Mouse (Mus musculus) G1E (cell line): ENCODE data around the gene Irgm1. TPM values are rescaled to one million over a fixed set of nuclear protein-coding genes. Genes with fewer than 3 reads are reported as not detected.

Experiments
- ATAC-seq: 2 replicates; pipeline ENCODE4 v1.8.0; 2016; ENCODE audit warnings: mild to moderate bottlenecking; ENCODE audit not compliant: insufficient number of reproducible peaks, poor library complexity, low FRiP score, severe bottlenecking; ENCODE audit errors: extremely low read depth
- DNase-seq: peaks from one replicate; pipeline ENCODE4 v3.0.0; 2012; ENCODE audit warnings: low spot score
- H3K27me3 ChIP-seq: 2 replicates; pipeline ENCODE4 v1.6.1; 2012; ENCODE audit warnings: mild to moderate bottlenecking, low read length, inconsistent platforms; ENCODE audit not compliant: insufficient read depth
- H3K36me3 ChIP-seq: replicated peaks from 2 replicates; pipeline ENCODE3; 2012; ENCODE audit warnings: mild to moderate bottlenecking, inconsistent platforms
- H3K4me1 ChIP-seq: 2 replicates; pipeline ENCODE4 v1.6.1; 2012; ENCODE audit warnings: low read depth, low read length, inconsistent platforms, mixed read lengths; ENCODE audit not compliant: insufficient read depth
- H3K4me3 ChIP-seq: 2 replicates; pipeline ENCODE4 v1.5.1; 2012; ENCODE audit warnings: low read depth, mild to moderate bottlenecking, inconsistent platforms, low read length, moderate library complexity, mixed read lengths
- H3K9me3 ChIP-seq: replicated peaks from 2 replicates; pipeline ENCODE4 v1.6.1; 2012; ENCODE audit warnings: inconsistent platforms
- CTCF ChIP-seq: IDR thresholded peaks from 2 replicates; pipeline ENCODE4 v1.5.1; 2012; ENCODE audit warnings: low read depth, low read length, inconsistent platforms, mixed read lengths
- GATA1 ChIP-seq: IDR thresholded peaks from 2 replicates; pipeline ENCODE4 v1.6.1; 2012; ENCODE audit warnings: borderline replicate concordance, low read length, inconsistent platforms, mixed read lengths
- GATA2 ChIP-seq: IDR thresholded peaks from 2 replicates; pipeline ENCODE4 v1.6.1; 2012; ENCODE audit warnings: low read depth, low read length, inconsistent platforms, borderline replicate concordance
- POLR2AphosphoS5 ChIP-seq: IDR thresholded peaks from 2 replicates; pipeline ENCODE4 v1.6.1; 2012; ENCODE audit warnings: low read depth, low read length, inconsistent platforms; ENCODE audit not compliant: insufficient replicate concordance
- TAL1 ChIP-seq: conservative IDR thresholded peaks from 2 replicates; pipeline ENCODE4 v1.6.1; 2012; ENCODE audit warnings: low read depth, low read length, inconsistent platforms, mixed read lengths
- polyA plus RNA-seq: library from polyadenylated mRNA; stranded (reverse); fragments of >175 nt; gene quantifications from 2 replicates; pipeline ENCODE4 v1.2.3, GENCODE M21; 2012
- total RNA-seq, 2 experiments: library from RNA; stranded (forward) in 1 of 2; stranded (reverse) in 1 of 2; fragments of 200-1000 nt in 1 of 2; fragments of >200 nt in 1 of 2; fragmentation: Nextera tagmentation in 1 of 2; gene quantifications; 2 replicates each; pipeline ENCODE4 v1.2.3; 2014 to 2017

Irgm1 gene
- total and polyA plus RNA-seq, 3 experiments: 2.9 to 75.4 (median 39.3) TPM

DNA sequence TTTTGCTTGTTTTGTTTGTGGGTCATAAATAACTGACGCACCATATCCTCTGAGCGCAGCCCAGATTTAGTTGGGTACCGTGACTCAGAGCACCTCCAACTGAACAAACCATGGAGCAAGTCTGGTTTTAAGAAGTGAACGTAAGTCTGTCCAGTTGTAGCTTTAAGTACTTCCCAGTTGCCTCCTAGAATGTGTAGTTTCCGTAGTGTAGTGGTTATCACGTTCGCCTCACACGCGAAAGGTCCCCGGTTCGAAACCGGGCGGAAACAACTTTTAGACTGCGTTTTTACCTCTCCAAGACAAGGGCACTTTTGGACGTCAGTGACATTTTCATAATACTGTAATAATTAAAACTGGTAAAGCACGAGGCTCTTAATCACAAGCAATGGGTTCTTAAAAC is 53.1 kb downstream of the Irgm1 start:
- Histone ChIP-seq H3K4me1 (peaks cover 61% of the 10 kb centered on the region), H3K36me3 (peaks cover 27% of the 10 kb centered on the region), H3K9me3 (no peaks in the 10 kb centered on the region), H3K27me3 (no peaks in the 10 kb centered on the region), H3K4me3 (peak overlapping the region; percentile 99)
- ATAC-seq (no peak), DNase-seq (no peak)
- TF ChIP-seq GATA1: no peak
- no peak for TF ChIP-seq CTCF
- TF ChIP-seq POLR2AphosphoS5: no peak
- no peak for TF ChIP-seq TAL1
- no peak for TF ChIP-seq GATA2

DNA sequence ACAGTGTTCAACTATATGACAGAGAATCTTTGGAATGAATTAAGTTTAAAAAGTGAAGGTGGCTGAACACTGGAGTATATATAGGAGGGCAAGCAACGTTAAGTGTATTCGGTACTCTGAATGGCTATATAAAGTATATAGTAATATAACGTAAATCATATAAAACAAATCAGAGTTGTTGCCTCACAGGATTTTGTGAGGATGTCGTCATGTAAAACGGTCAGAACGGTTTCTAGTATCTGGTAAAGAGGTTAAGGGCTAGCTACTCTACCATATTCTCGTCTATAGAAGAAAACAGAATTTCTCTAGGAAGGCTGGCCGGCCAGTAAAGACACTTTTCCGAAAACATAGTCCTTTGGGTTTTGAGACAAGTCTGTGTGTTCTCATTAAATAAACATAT is 53.7 kb downstream of the Irgm1 start:
- no peak for TF ChIP-seq CTCF
- no peak for TF ChIP-seq TAL1
- TF ChIP-seq GATA2: no peak
- no peak for TF ChIP-seq POLR2AphosphoS5
- no peak for TF ChIP-seq GATA1
- H3K4me1 ChIP-seq: peaks cover 64% of the 10 kb centered on the region
- H3K36me3 ChIP-seq: peaks cover 33% of the 10 kb centered on the region
- DNase-seq (no peak), ATAC-seq (no peak)
- peak overlapping the region; percentile 99 for H3K4me3 ChIP-seq
- H3K9me3 ChIP-seq: no peaks in the 10 kb centered on the region
- no peaks in the 10 kb centered on the region for H3K27me3 ChIP-seq

DNA sequence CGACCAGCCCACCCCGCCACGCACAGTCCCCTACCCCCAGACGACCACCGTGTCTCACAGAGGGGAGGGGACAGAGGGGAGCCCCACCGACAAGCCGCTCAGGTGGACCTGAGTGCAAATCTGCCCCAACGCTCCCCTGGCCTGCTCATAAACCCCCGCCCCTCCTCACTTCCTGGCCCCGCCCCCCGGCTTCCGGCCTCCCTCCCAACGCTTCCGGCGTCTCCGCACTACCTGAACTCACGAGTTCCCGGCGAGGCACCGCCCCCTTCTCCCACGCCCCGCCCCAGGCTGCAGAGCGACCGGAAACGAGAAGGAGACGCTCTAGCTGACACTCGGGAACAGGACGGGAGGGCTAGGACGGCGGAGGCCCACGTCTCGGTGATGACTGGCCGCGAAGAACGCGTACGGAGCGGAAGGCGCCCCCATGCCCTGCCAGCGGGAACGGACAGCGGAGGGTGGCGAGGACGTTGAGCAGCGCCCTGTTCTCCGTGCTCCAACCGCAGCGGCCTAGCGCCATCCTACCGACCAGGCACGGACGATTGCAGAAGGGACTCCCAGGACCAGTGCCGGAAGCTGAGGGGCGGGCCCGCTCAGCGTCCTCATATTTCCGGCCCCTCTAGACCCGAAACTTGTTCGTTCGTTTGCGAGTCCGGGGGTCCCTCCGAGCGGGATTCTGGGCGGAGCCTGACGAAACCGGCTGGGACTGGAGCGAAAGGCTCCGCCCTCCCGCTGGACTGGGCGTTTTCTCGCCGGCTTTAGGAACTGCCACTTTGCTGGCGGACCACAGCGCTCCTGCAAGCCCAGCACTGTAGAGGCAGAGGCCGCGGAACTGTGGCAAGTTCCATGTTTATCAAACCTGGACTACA is 54.5 kb downstream of the Irgm1 start, which contains the start of gene Trim41:
Gene Trim41 (minus strand): TSS at position 554 of the 866 bp plus-strand sequence.
- peaks cover 40% of the 10 kb centered on the region for H3K36me3 ChIP-seq
- TF ChIP-seq GATA2: no peak
- TF ChIP-seq GATA1: no peak
- DNase-seq: peak; percentile 89
- H3K27me3 ChIP-seq: no peaks in the 10 kb centered on the region
- H3K4me1 ChIP-seq: peaks cover 66% of the 10 kb centered on the region
- H3K9me3 ChIP-seq: no peaks in the 10 kb centered on the region
- H3K4me3 ChIP-seq: peak within 1 kb of the TSS; percentile 99
- ATAC-seq: peak; percentile 84

DNA sequence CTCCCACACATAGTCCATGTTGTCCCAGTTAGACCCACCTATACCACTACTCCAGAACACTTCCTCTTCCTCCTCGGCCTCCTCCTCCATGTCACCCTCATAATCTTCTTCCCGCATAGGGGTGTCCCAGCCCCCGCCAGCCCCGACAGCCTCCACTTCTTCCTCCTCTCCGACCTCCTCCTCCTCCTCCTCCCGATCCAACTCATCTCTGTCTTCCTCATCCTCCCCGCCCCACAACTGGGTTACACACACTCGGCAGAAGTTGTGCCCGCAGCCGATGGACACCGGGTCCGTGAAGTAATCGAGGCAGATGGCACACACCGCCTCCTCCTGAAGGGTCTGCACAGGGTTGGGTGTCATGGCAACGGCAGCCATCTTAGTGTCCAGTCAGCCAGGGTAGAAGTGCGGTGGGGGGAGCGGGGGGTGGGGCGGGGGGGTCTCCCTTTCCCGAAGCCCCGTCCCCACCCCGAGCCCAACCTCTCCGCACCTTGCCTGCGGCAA is 55.2 kb downstream of the Irgm1 start:
- Histone ChIP-seq H3K4me1 (peaks cover 72% of the 10 kb centered on the region), H3K4me3 (peak overlapping the region; percentile 99), H3K27me3 (no peaks in the 10 kb centered on the region), H3K9me3 (no peaks in the 10 kb centered on the region), H3K36me3 (peaks cover 47% of the 10 kb centered on the region)
- TF ChIP-seq POLR2AphosphoS5: no peak
- TF ChIP-seq TAL1: no peak
- TF ChIP-seq GATA2: no peak
- TF ChIP-seq GATA1: no peak
- TF ChIP-seq CTCF: no peak
- ATAC-seq (no peak), DNase-seq (peak; percentile 70)

DNA sequence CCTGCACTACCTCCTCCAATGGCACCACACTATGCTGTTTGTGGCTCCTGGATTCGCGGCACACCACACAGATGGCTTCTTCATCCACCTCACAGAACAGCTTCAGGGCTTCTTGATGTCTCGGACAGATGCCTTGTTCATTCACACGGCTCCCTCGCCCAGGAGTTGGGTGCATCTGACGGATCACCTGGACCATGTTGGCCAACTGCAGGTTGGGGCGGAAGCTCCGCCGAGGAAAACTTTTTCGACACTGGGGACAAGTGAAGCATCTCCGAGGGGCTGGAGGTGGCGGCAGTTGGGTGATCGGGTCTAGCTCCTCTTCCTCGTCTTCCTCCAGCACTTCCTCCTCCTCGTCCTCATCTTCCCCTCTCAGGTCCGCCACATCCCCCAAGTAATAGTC is 55.6 kb downstream of the Irgm1 start:
- DNase-seq (no peak), ATAC-seq (no peak)
- Histone ChIP-seq H3K9me3 (no peaks in the 10 kb centered on the region), H3K27me3 (no peaks in the 10 kb centered on the region), H3K4me3 (peak overlapping the region; percentile 99), H3K4me1 (peaks cover 73% of the 10 kb centered on the region), H3K36me3 (peaks cover 52% of the 10 kb centered on the region)
- no peak for TF ChIP-seq GATA1
- no peak for TF ChIP-seq TAL1
- TF ChIP-seq POLR2AphosphoS5: no peak
- TF ChIP-seq CTCF: no peak
- TF ChIP-seq GATA2: no peak

DNA sequence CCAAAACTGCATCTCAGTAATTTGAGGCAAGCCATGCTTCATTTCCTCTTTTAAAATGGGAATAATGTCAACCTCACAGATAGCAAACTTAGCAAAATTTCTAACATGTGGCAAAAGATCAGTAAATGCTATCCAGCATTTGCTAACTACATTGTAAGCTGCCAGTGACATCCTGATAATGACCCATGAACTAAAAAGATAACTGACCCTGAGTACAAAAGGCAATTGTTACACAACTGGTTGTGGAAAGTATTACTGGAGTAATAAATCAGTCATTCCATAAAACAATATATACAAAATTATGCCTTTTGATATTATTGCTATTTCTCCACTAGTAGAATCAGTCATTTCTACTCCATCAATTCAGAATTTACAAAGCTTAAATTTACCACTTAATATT is 57.7 kb downstream of the Irgm1 start:
- ATAC-seq (no peak), DNase-seq (no peak)
- peaks cover 73% of the 10 kb centered on the region for H3K36me3 ChIP-seq
- H3K4me1 ChIP-seq: peaks cover 65% of the 10 kb centered on the region
- TF ChIP-seq TAL1 (no peak), GATA1 (no peak), GATA2 (no peak), CTCF (no peak), POLR2AphosphoS5 (no peak)
- H3K27me3 ChIP-seq: no peaks in the 10 kb centered on the region
- H3K4me3 ChIP-seq: no peak overlapping the region
- H3K9me3 ChIP-seq: no peaks in the 10 kb centered on the region

Other genes starting within 250 kb of the Irgm1 start
- 2,186 and 2,188 TPM in 2 replicates for gene Rack1, start 71.4 kb downstream of the Irgm1 start, total RNA-seq (2014; fragmentation: Nextera tagmentation)
- gene Rack1, start 71.4 kb downstream of the Irgm1 start, total RNA-seq (2017): 1,964 and 2,298 TPM in 2 replicates
- gene Rack1, start 71.4 kb downstream of the Irgm1 start, polyA plus RNA-seq: 2,955 and 7,700 TPM in 2 replicates
- gene Trim41, start 54.3 kb downstream of the Irgm1 start, total RNA-seq (2014; fragmentation: Nextera tagmentation): 13.8 and 20.2 TPM in 2 replicates
- 55.5 and 56.5 TPM in 2 replicates for gene Trim41, start 54.3 kb downstream of the Irgm1 start, total RNA-seq (2017)
- 50.4 and 56.6 TPM in 2 replicates for gene Trim41, start 54.3 kb downstream of the Irgm1 start, polyA plus RNA-seq
- 1.2 and 4.0 TPM in 2 replicates for gene Trim7, start 45.5 kb downstream of the Irgm1 start, total RNA-seq (2014; fragmentation: Nextera tagmentation)
- 2.3 and 3.0 TPM in 2 replicates for gene Trim7, start 45.5 kb downstream of the Irgm1 start, total RNA-seq (2017)
- 0.59 and 0.67 TPM in 2 replicates for gene Trim7, start 45.5 kb downstream of the Irgm1 start, polyA plus RNA-seq
- gene Gm12184, start 45.0 kb downstream of the Irgm1 start, total RNA-seq (2014; fragmentation: Nextera tagmentation): 22.1 and 22.5 TPM in 2 replicates
- gene Gm12184, start 45.0 kb downstream of the Irgm1 start, total RNA-seq (2017): 15.3 and 16.3 TPM in 2 replicates
- gene Gm12184, start 45.0 kb downstream of the Irgm1 start, polyA plus RNA-seq: 47.2 and 49.5 TPM in 2 replicates
- not detected in 2 replicates for gene Gm5431, start 30.5 kb upstream of the Irgm1 start, total RNA-seq (2014; fragmentation: Nextera tagmentation)
- 0.06 and 0.11 TPM in 2 replicates for gene Gm5431, start 30.5 kb upstream of the Irgm1 start, total RNA-seq (2017)
- gene Gm5431, start 30.5 kb upstream of the Irgm1 start, polyA plus RNA-seq: not detected in 2 replicates
- 1.8 and 5.8 TPM in 2 replicates for gene Psme2b, start 74.5 kb upstream of the Irgm1 start, total RNA-seq (2014; fragmentation: Nextera tagmentation)
- gene Psme2b, start 74.5 kb upstream of the Irgm1 start, total RNA-seq (2017): 7.6 and 9.0 TPM in 2 replicates
- 1.9 and 2.7 TPM in 2 replicates for gene Psme2b, start 74.5 kb upstream of the Irgm1 start, polyA plus RNA-seq
- 0.24 TPM in 1 of 2 replicates, not detected in the other for gene Olfr56, start 107.2 kb upstream of the Irgm1 start, total RNA-seq (2014; fragmentation: Nextera tagmentation)
- 0.27 and 0.46 TPM in 2 replicates for gene Olfr56, start 107.2 kb upstream of the Irgm1 start, total RNA-seq (2017)
- gene Olfr56, start 107.2 kb upstream of the Irgm1 start, polyA plus RNA-seq: 0.01 TPM in 1 of 2 replicates, not detected in the other
- gene 9930111J21Rik1, start 107.7 kb upstream of the Irgm1 start, total RNA-seq (2014; fragmentation: Nextera tagmentation): 1.1 and 3.9 TPM in 2 replicates
- gene 9930111J21Rik1, start 107.7 kb upstream of the Irgm1 start, total RNA-seq (2017): 2.0 and 2.5 TPM in 2 replicates
- 0.02 TPM in 1 of 2 replicates, not detected in the other for gene 9930111J21Rik1, start 107.7 kb upstream of the Irgm1 start, polyA plus RNA-seq
- gene Gm12185, start 120.5 kb upstream of the Irgm1 start, total RNA-seq (2014; fragmentation: Nextera tagmentation): 0.15 TPM in 1 of 2 replicates, not detected in the other
- gene Gm12185, start 120.5 kb upstream of the Irgm1 start, total RNA-seq (2017): 0.33 and 0.52 TPM in 2 replicates
- not detected in 2 replicates for gene Gm12185, start 120.5 kb upstream of the Irgm1 start, polyA plus RNA-seq
- 5.3 TPM in 1 of 2 replicates, not detected in the other for gene Tgtp1, start 122.5 kb upstream of the Irgm1 start, total RNA-seq (2014; fragmentation: Nextera tagmentation)
- gene Tgtp1, start 122.5 kb upstream of the Irgm1 start, total RNA-seq (2017): 0.76 and 1.9 TPM in 2 replicates
- gene Tgtp1, start 122.5 kb upstream of the Irgm1 start, polyA plus RNA-seq: 0.02 and 0.03 TPM in 2 replicates
- gene 9930111J21Rik2, start 179.6 kb upstream of the Irgm1 start, total RNA-seq (2014; fragmentation: Nextera tagmentation): 4.6 and 7.8 TPM in 2 replicates
- gene 9930111J21Rik2, start 179.6 kb upstream of the Irgm1 start, total RNA-seq (2017): 2.9 and 4.1 TPM in 2 replicates
- gene 9930111J21Rik2, start 179.6 kb upstream of the Irgm1 start, polyA plus RNA-seq: 0.04 and 0.07 TPM in 2 replicates
- gene Tgtp2, start 192.5 kb upstream of the Irgm1 start, total RNA-seq (2014; fragmentation: Nextera tagmentation): 8.3 and 10.0 TPM in 2 replicates
- gene Tgtp2, start 192.5 kb upstream of the Irgm1 start, total RNA-seq (2017): 23.1 and 25.2 TPM in 2 replicates
- gene Tgtp2, start 192.5 kb upstream of the Irgm1 start, polyA plus RNA-seq: 0.20 and 0.26 TPM in 2 replicates
- 16.5 and 25.1 TPM in 2 replicates for gene Ifi47, start 204.9 kb upstream of the Irgm1 start, total RNA-seq (2014; fragmentation: Nextera tagmentation)
- gene Ifi47, start 204.9 kb upstream of the Irgm1 start, total RNA-seq (2017): 31.6 and 32.2 TPM in 2 replicates
- 0.81 and 0.99 TPM in 2 replicates for gene Ifi47, start 204.9 kb upstream of the Irgm1 start, polyA plus RNA-seq
- gene Olfr1396, start 243.2 kb upstream of the Irgm1 start, total RNA-seq (2014; fragmentation: Nextera tagmentation): not detected in 2 replicates
- 0.06 and 0.11 TPM in 2 replicates for gene Olfr1396, start 243.2 kb upstream of the Irgm1 start, total RNA-seq (2017)
- not detected in 2 replicates for gene Olfr1396, start 243.2 kb upstream of the Irgm1 start, polyA plus RNA-seq